Mouse (Mus musculus) spleen, postnatal 10 days (tissue): ENCODE results near the gene Adarb1.
"Not testable (repeated sequence)": the region's sequence is repeated elsewhere in the genome, so short reads cannot be mapped to it uniquely, and the experiment has no call there.

Source experiments
- DNase-seq, 2 experiments: peaks; one replicate each; pipeline ENCODE4 v3.0.0; 2021 to 2022; ENCODE audit warnings: low spot score in 2 of 2

Adarb1 gene

GRCm38 (mm10) chr10:77321001-77321400 is 97.1 kb downstream of the Adarb1 start:
- no peak for DNase-seq

DNA sequence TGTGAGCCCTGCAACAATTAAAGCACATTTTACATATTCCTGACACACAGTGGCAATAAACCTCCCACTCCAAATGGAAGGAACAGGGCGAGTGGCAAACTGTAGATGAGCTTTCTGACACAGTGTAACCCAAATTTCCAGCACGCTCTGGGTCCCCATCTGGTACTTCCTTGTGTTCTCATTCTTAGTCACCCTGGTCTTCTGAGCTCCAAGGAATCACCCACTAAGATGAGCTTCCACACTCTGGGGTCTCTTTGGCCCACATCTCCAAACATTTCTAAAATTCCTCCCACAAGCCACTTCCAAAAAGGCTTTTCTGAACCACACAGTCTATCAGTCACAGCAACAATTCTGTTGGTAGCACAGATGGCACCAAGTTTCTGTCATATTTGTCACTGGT is 102.4 kb downstream of the Adarb1 start:
- DNase-seq, result no peak

- no peak for DNase-seq
Measured at GRCm38 (mm10) chr10:77314711-77315266, 103.3 kb downstream of the Adarb1 start.

DNA sequence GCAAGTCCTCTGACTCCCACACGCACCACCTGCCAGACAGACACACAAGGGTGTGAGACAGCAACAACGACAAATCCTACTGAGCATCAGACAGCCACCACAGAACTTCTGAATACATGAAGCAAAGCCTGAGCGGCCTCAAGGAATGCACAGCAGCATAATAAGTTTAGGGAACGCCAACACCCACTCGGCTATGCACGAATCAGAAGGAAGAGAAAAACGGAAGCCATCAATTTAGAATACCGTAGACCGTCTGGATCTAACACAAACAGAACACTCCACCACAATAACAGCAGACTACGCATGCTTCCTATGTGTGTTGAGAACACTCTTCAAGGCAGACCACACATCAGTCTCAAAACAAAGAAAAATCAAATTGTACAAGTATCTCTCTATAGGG is 109.1 kb downstream of the Adarb1 start:
- no peak for DNase-seq

DNA sequence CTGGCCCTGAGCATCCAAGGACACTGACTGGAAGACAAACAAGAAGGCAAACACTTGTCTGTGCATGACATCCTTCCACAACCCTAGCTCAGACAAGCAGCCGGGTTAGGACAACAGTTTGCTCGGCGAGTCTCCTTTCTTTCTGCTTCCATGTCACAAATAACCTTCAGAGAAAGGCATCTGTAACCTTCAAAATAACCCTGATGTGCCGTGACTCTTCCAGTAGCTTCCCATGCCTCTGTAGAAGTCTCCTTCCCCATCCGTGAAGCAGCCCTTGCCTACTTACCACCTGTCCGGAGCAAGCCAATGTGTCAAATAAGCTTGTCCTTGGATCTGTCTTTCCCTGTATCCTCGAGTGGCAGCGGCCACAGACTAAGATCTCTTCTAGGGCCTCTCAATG is 112.3 kb downstream of the Adarb1 start:
- DNase-seq, result no peak

DNA sequence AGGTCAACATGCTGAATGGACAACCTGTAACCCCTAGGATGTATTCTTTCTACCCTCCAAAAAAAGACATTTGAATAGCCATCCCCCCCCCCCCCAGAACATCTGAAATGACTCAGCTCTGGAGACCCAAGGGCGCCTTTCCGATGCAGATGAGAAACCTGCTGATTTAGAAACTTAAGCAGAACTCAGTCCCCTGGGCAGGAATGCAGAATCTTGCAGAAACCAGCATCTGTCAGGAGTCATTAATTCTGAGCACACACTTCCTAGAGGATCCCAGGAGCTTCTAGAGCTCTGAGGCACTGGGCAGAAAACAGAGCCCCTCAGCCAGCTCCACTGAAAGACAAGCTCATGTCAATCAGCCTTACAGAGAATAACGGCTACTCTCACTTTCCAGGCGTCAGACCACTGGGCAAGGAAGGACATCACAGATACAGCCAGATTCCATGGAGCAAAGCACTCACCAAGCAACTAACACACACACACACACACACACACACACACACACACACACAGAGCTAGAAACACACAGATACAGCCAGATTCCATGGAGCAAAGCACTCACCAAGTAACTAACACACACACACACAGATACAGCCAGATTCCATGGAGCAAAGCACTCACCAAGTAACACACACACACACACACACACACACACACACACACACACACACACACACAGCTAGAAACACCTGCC is 113.1 kb downstream of the Adarb1 start:
- DNase-seq, result no peak

GRCm38 (mm10) chr10:77304362-77304761 is 113.7 kb downstream of the Adarb1 start:
- DNase-seq, result no peak

- DNase-seq, result peak; percentile 37 to 79
Measured at GRCm38 (mm10) chr10:77300934-77301297, 117.2 kb downstream of the Adarb1 start.

GRCm38 (mm10) chr10:77300237-77300933 is 117.7 kb downstream of the Adarb1 start:
- peak in 1 of 2 experiments; percentile 35 for DNase-seq

DNA sequence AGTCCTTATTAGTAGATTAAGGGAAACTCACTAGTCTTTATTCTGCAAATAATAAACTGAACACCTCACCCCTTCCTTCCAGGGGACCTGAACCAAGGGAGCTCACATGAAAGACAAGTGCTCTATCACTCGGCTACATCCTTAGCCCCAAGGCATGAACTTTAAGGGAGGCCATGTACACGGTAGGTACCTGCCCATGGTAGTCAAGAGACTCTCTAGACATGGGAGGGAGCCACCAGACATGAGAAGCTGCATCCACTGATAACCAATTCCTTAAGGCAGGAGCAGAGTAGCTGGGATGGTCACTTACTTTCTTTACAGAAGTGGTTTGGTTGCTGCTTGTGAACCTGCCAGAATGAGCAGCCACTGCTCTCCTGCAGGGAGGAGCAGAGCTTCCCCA is 118.9 kb downstream of the Adarb1 start:
- DNase-seq, result no peak

DNA sequence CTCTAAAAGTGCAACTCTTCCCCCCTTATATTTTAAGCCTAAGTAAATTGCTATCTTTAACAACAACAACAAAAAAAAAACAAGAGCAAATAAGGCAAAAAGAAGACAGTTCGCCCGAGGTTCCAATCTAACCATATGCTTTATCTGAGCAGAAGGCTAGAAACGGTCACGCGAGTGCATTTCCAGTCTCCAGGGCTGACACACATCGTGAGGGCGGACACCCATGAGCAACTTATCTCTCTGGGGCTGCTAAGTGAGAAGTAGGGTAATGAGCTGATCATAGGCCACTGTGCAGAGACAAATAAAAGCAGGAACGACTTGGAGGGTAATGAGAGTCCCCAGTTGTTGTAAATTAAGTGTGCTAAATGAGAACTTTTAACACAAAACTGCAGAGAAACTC is 119.4 kb downstream of the Adarb1 start:
- no peak for DNase-seq

DNA sequence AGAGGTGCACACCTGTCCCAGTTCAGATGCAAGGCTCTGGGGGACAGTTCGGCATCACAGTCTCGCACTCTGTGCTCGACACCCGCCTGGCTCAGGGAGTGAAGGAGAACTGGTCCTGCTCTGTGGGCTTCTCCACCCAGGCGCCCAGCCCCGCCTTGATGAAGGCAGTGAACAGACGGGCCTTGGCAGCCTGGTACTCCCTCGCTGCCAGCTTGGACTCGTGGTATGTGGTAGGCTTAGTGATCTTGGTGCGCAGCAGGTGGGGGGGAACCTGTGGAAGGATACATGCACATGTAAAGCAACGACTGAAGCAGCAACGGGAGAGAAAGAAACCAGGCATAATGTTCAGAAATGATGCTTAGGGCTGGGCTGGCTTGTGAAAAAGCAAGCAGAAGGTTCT is 123.4 kb downstream of the Adarb1 start:
- no peak for DNase-seq

DNA sequence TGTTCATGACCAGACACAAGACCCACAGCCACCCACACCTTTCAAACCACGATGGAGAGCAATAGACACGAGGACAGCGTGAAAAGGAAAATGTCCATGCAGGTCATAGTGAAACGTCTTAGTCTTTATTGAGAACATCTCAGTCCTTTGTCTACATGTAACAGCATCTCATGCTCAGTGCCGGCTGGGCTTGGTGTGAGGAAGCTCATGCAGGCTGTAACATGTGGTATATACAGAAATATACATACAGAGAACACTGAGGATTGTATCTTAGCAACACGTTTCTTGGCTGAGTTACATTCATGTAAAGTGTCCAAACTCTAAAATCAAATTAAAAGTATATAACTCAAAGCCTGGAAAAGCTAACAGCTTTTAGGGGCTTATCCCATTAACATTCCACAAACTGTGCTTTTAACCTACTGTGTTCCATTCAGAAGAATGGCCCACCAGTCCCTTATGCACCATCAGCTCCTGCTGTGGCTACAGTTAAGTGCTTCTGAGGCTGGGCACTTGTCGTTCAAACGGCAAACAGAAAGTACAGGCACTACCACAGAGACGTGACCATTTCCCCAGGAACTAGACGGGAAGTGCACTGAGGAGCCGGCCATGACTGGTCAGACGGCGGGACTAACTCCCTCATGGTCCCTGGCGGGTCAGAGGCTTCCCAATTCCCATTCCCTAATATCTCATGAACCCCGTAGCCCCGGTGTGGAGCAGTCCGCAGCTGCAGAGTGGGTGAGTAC is 127.3 kb downstream of the Adarb1 start:
- no peak for DNase-seq

DNA sequence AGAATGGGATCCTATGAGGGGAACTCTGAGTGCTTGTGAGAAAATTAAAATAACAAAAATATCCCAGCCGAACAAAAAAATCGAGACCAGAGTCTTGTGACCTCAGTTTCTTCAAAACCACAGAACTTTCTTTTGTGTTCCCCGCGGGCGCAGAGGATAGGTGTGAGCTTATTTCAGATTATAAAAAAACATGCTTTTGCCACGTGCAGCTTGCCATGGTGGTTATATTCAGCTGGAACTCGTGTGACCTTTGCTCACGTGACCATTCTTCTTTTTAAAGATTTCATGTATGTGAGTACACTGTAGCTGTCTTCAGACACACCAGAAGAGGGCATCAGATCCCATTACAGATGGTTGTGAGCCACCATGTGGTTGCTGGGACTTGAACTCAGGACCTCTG is 128.5 kb downstream of the Adarb1 start:
- DNase-seq, result no peak

- no peak for DNase-seq
Measured at GRCm38 (mm10) chr10:77288639-77289195, 129.4 kb downstream of the Adarb1 start.

GRCm38 (mm10) chr10:77287626-77288025 is 130.4 kb downstream of the Adarb1 start:
- DNase-seq, result no peak

DNA sequence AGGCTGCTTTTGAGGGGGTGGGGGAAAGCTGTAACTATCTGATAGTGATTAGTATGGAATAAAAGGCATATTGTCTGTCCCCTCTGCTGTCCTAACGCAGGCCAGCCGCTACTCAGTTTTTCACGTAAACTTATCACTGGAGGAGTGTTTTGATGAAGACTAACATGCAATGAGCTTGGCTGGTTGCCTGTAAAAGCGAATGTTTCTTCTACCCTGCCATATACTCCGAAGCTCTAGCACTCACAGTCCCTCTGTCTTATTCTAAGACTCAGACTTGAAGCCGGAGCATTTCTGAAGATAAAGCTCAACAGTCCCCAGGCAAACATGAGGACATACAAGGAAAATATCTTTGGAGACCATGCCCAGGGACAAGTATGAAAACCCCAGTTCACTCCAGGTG is 133.2 kb downstream of the Adarb1 start:
- no peak for DNase-seq

- DNase-seq, result peak; percentile 62 to 84
Measured at GRCm38 (mm10) chr10:77282822-77283221, 135.2 kb downstream of the Adarb1 start.

GRCm38 (mm10) chr10:77282085-77282484 is 136.0 kb downstream of the Adarb1 start:
- DNase-seq, result not testable (repeated sequence)

GRCm38 (mm10) chr10:77273798-77274197 is 144.3 kb downstream of the Adarb1 start:
- DNase-seq, result no peak

- DNase-seq, result no peak
Measured at GRCm38 (mm10) chr10:77272980-77273730, 144.9 kb downstream of the Adarb1 start.
